Mouse (Mus musculus) small intestine, adult 2 months (tissue): ENCODE measurements around the gene Parvb.

ENCODE experiments used
- CTCF ChIP-seq: fragments of 200-500 bp; IDR thresholded peaks from 2 replicates; pipeline ENCODE4 v1.5.1; 2012; ENCODE audit warnings: low read depth, mild to moderate bottlenecking, control low read depth, inconsistent platforms, low read length, moderate library complexity, mixed read lengths; ENCODE audit not compliant: insufficient replicate concordance, insufficient read length; ENCODE audit errors: extremely low read depth
- POLR2A ChIP-seq: fragments of 200-500 bp; IDR thresholded peaks from 2 replicates; pipeline ENCODE4 v1.6.1; 2012; ENCODE audit warnings: low read depth, mild to moderate bottlenecking, control low read depth, inconsistent platforms, low read length, moderate library complexity

GRCm38 (mm10) chr15:84251227-84251626 is 19.4 kb downstream of the Parvb start:
- TF ChIP-seq POLR2A (no peak), CTCF (no peak)
